Comparison of ENCODE assay signal across 18 mouse cellular contexts in the genomic region with DNA sequence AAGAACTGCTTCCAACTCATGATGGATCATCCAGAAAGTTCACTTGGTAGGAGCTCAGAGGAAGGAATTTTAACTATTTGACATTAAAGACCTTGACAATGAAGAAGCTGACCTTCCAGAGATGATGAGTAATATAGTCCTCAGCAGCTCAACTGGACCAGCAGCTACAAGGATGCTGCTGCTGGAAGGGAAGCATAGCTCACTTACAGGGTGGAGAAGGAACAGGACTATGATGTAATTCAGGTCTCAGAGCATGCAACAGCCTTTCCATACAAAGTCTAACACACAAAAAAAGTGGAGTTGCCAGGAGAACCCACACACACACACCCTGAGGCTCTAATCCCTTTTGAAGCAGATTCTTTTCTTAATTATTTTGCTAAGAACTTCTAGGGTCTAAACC.
"Had no signal": no experiment of that assay in that cellular context is flagged by ENCODE, and none has a peak within 500 bp of the region (broad histone marks: within the 10 kb centered on the region; RNA-seq: fewer than 3 reads in every experiment).

No protein-coding gene starts in this region.

- H3K4me1 ChIP-seq: midbrain, embryonic 10.5 days; midbrain, embryonic 12.5 days; neural tube, embryonic 13.5 days; neural tube, embryonic 15.5 days had no signal

- ATAC-seq: midbrain, embryonic 16.5 days had no signal

- H3K27ac ChIP-seq: midbrain, embryonic 10.5 days; midbrain, embryonic 12.5 days; neural tube, embryonic 13.5 days; neural tube, embryonic 15.5 days had no signal

- H3K4me3 ChIP-seq: midbrain, embryonic 10.5 days; midbrain, embryonic 12.5 days; neural tube, embryonic 13.5 days; neural tube, embryonic 15.5 days had no signal

- DNase-seq: lung, adult 18-20 months; lung, embryonic 14.5 days; lung, postnatal 10 days; lung, postnatal 4 days; midbrain, embryonic 14.5 days; retina, postnatal 1 day; right cerebral cortex, adult 18-20 months; right cerebral cortex, postnatal 25 days; right cerebral cortex, postnatal 4 days; spleen, adult 18-20 months; thymus, adult 18-20 months; thymus, postnatal 14 days; thymus, postnatal 36 days had no signal
